Mouse (Mus musculus) hindbrain, embryonic 14.5 days (tissue): ENCODE results near the gene Fam102a. TPM values are rescaled to one million over a fixed set of nuclear protein-coding genes. Genes with fewer than 3 reads are reported as not detected.

Experiments
- ATAC-seq: fragments of 200-750 bp; cut with Nextera tagmentation; 2 replicates; pipeline ENCODE4 v1.8.0; 2017; ENCODE audit warnings: moderate number of reproducible peaks, mild to moderate bottlenecking, moderate TSS enrichment, moderate library complexity; ENCODE audit not compliant: low FRiP score
- DNase-seq: peaks from one replicate; pipeline ENCODE4 v3.0.0-alpha.2; 2015; ENCODE audit warnings: low spot score
- H3K27ac ChIP-seq: fragments of 300-500 bp; sonication (generic); 2 replicates; pipeline ENCODE4 v1.5.1; 2014; ENCODE audit warnings: mild to moderate bottlenecking, moderate library complexity
- H3K27me3 ChIP-seq: fragments of 300-500 bp; sonication (generic); 2 replicates; pipeline ENCODE4 v1.6.1; 2014; ENCODE audit warnings: mild to moderate bottlenecking, low read length, mixed read lengths; ENCODE audit not compliant: control insufficient read depth, insufficient read depth
- H3K36me3 ChIP-seq: fragments of 300-500 bp; sonication (generic); replicated peaks from 2 replicates; pipeline ENCODE4 v1.6.1; 2014; ENCODE audit not compliant: control insufficient read depth, insufficient read depth
- H3K4me1 ChIP-seq: fragments of 300-500 bp; sonication (generic); replicated peaks from 2 replicates; pipeline ENCODE4 v1.6.1; 2014; ENCODE audit warnings: antibody characterized with exemption, low read length, mixed read lengths; ENCODE audit not compliant: control insufficient read depth, insufficient read depth
- H3K4me2 ChIP-seq: fragments of 300-500 bp; sonication (generic); replicated peaks from 2 replicates; pipeline ENCODE4 v1.6.1; 2014; ENCODE audit warnings: mild to moderate bottlenecking, moderate library complexity
- H3K4me3 ChIP-seq: fragments of 300-500 bp; sonication (generic); replicated peaks from 2 replicates; pipeline ENCODE4 v1.5.1; 2014; ENCODE audit warnings: mild to moderate bottlenecking, low read length
- H3K9ac ChIP-seq: fragments of 300-500 bp; sonication (generic); 2 replicates; pipeline ENCODE4 v1.6.1; 2014
- H3K9me3 ChIP-seq: fragments of 300-500 bp; sonication (generic); 2 replicates; pipeline ENCODE4 v1.6.1; 2016; ENCODE audit warnings: low read length; ENCODE audit not compliant: control insufficient read depth
- WGBS: fragments of 180-500 bp; shearing (Covaris S2); extraction: QIAGEN DNeasy Blood & Tissue Kit; methylation state at CpG from one replicate; pipeline ENCODE4 v1.1.7; 2014; 5-methylcytosine and 5-hydroxymethylcytosine counted together
- polyA plus RNA-seq: library from polyadenylated mRNA; unstranded; fragments of >200 nt; fragmentation: Nextera tagmentation; extraction: Ambion mirVana; gene quantifications from 2 replicates; pipeline ENCODE4 v1.2.1, GENCODE M21; 2014

Gene Fam102a
- polyA plus RNA-seq, 1 experiment from 2014 or later, result 7.8 TPM

DNA sequence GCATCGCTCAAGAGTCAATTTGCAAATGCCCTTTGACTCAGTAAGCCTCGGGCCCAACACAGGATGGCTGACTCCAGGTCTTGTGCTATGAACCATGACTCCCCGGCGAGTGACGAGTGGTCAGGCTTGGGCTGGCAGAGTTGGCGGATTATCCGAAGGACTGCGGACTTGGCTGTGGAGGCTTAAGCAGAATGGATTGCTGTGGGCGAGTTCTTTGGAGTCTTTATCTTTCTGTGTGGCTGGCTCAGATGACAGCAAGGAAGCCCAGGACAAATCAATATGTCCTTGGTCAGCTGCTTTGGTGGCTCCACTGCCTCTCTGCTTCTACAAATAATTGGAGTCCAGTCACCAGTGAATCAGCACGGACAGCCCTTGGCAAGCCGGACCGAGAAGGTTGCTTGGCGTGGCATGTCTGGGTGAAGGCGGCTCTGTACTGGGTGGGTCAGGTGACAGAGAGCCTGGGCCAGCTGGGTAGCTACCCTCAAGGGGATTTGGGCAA is 7.6 kb upstream of the Fam102a start:
- Histone ChIP-seq H3K9ac (no peak overlapping the region), H3K27me3 (no peaks in the 10 kb centered on the region), H3K9me3 (no peaks in the 10 kb centered on the region), H3K4me3 (no peak overlapping the region), H3K4me1 (no peaks in the 10 kb centered on the region), H3K36me3 (no peaks in the 10 kb centered on the region), H3K27ac (no peak overlapping the region), H3K4me2 (no peak overlapping the region)
- ATAC-seq (no peak), DNase-seq (no peak)
- WGBS, result 72% methylated on average over 14 of the region's 14 CpGs

DNA sequence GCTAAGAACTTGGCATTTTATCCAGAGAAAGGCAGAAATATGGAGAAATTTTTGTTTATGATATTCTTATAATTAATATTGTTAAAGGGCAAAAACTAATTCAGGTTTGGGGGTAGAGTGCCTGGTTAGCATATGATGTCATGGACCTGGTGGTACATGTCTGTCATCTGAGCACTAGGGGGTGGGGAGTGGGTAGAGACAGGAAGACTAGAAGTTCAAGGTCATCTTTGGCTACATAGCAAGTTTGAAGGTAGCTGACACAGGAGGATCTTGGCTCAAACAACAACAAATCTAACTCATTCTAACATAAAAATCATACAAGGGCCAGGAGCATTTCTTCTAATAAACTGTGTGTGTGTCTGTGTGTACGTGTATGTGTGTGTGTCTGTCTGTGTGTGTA is 6.8 kb upstream of the Fam102a start:
- Histone ChIP-seq H3K36me3 (no peaks in the 10 kb centered on the region), H3K27me3 (no peaks in the 10 kb centered on the region), H3K9ac (no peak overlapping the region), H3K4me2 (no peak overlapping the region), H3K9me3 (no peaks in the 10 kb centered on the region), H3K27ac (no peak overlapping the region), H3K4me3 (no peak overlapping the region), H3K4me1 (no peaks in the 10 kb centered on the region)
- no peak for DNase-seq
- WGBS, result 89% methylated on average over 1 of the region's 1 CpGs
- ATAC-seq, result no peak

GRCm38 (mm10) chr2:32530479-32530878 is 4.7 kb upstream of the Fam102a start:
- WGBS, result 83% methylated on average over 2 of the region's 2 CpGs
- Histone ChIP-seq H3K27me3 (no peaks in the 10 kb centered on the region), H3K4me3 (no peak overlapping the region), H3K27ac (no peak overlapping the region), H3K9me3 (no peaks in the 10 kb centered on the region), H3K36me3 (no peaks in the 10 kb centered on the region), H3K9ac (no peak overlapping the region), H3K4me2 (no peak overlapping the region), H3K4me1 (peaks cover 8% of the 10 kb centered on the region)
- ATAC-seq (no peak), DNase-seq (no peak)

DNA sequence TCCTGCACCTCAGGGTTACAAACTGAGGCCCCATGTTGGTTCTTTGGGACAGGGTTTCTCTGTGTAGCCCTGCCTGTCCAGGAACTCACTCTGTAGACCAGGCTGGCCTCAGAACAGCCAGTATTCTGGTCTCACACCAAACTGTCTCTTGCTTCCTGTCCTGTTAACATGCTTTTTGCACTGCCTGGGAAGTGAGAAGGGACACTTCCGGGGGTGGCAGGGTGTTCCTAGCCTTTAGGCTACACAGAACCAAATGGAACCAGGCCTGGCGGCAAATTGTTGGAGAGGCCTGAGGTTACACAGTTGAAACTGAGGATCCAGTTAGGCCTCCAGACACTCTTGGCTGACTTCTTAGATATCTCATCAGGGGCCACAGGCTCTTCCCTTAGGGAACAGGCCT is 2.0 kb upstream of the Fam102a start:
- Histone ChIP-seq H3K27me3 (no peaks in the 10 kb centered on the region), H3K27ac (no peak overlapping the region), H3K9me3 (no peaks in the 10 kb centered on the region), H3K4me1 (peaks cover 31% of the 10 kb centered on the region), H3K36me3 (no peaks in the 10 kb centered on the region), H3K9ac (peak overlapping the region; percentile 73; the same call in 1 of the 2 replicates), H3K4me2 (no peak overlapping the region), H3K4me3 (no peak overlapping the region)
- DNase-seq, result no peak
- ATAC-seq, result no peak
- 95% methylated on average over 2 of the region's 2 CpGs for WGBS

GRCm38 (mm10) chr2:32534061-32534732 is 935 bp upstream of the Fam102a start:
- Histone ChIP-seq H3K27me3 (no peaks in the 10 kb centered on the region), H3K9me3 (no peaks in the 10 kb centered on the region), H3K9ac (peak overlapping the region; percentile 73), H3K27ac (peak overlapping the region; percentile 90), H3K4me3 (peak overlapping the region; percentile 94), H3K4me1 (peaks cover 41% of the 10 kb centered on the region), H3K36me3 (no peaks in the 10 kb centered on the region), H3K4me2 (peak overlapping the region; percentile 88)
- ATAC-seq (no peak), DNase-seq (peak; percentile 43)
- WGBS, result 13% methylated on average over 13 of the region's 13 CpGs

DNA sequence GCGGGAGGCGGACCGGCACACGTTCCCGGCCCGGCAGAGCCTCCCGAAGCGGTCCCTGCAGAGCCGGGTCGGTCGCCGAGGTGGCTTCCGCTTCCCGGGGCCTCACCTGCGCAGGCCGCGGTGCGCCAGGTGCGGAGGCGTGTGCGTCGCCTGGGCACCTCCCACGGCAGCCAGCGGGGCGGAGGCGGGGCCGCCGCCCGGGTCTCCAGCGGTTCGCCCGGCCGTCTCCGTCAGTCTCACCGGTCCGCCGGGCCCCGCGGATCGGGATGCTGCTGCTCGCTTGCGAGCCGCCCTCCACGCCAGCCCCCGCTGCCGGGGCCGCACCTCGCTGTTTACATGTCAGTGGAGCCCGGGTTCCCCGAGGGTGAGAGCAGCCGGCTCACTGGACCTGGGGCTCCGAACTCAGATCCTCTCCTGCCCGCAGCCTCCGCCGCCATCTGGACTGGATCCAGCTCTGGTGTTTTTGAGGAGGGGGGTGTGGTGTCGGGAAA is 414 bp downstream of the Fam102a start:
- peak overlapping the region; percentile 94 for H3K4me3 ChIP-seq
- no peaks in the 10 kb centered on the region for H3K27me3 ChIP-seq
- H3K9ac ChIP-seq, result peak overlapping the region; percentile 98
- H3K4me2 ChIP-seq, result peak overlapping the region; percentile 88
- no peaks in the 10 kb centered on the region for H3K9me3 ChIP-seq
- 0% methylated on average over 56 of the region's 56 CpGs for WGBS
- H3K4me1 ChIP-seq, result peaks cover 54% of the 10 kb centered on the region
- no peaks in the 10 kb centered on the region for H3K36me3 ChIP-seq
- H3K27ac ChIP-seq, result peak overlapping the region; percentile 93
- DNase-seq, result peak; percentile 35
- no peak; the same call in 1 of the 2 replicates for ATAC-seq

DNA sequence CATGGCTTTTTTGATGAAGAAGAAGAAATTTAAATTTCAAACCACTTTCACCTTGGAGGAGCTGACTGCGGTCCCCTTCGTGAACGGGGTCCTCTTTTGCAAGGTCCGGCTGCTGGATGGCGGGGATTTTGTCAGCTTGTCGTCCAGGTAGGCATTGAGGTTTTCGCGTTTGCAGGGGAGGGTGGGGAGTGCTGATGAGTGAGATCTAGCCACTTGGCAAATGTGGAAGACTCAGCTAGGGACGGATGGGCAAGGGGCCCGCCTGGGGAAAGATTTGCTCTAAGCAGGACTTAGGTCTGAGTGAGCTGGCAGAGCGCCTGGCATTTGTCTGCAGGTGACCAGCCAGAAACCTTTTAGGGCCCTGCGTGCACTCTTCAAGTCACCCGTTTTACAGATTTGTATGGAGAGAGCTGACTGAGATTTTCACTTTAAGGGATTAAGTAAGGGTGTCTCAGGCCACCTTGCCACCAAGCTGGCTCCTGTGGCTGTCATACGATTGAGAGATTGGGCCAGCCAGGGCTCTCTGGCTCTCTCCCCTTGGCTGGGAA is 1.0 kb downstream of the Fam102a start:
- H3K4me3 ChIP-seq, result peak overlapping the region; percentile 94
- peaks cover 56% of the 10 kb centered on the region for H3K4me1 ChIP-seq
- under 1% methylated on average over 14 of the region's 14 CpGs for WGBS
- H3K9ac ChIP-seq, result peak overlapping the region; percentile 98
- H3K27ac ChIP-seq, result peak overlapping the region; percentile 93
- ATAC-seq (no peak), DNase-seq (peak; percentile 41)
- H3K4me2 ChIP-seq, result peak overlapping the region; percentile 88
- H3K27me3 ChIP-seq, result no peaks in the 10 kb centered on the region
- no peaks in the 10 kb centered on the region for H3K36me3 ChIP-seq
- H3K9me3 ChIP-seq, result no peaks in the 10 kb centered on the region

- no peak for ATAC-seq
- H3K4me1 ChIP-seq, result peaks cover 56% of the 10 kb centered on the region
- WGBS, result 3% methylated on average over 11 of the region's 11 CpGs
Observed at GRCm38 (mm10) chr2:32536634-32537359, 1.7 kb downstream of the Fam102a start.

GRCm38 (mm10) chr2:32537360-32537905 is 2.3 kb downstream of the Fam102a start:
- 11% methylated on average over 9 of the region's 9 CpGs for WGBS
- Histone ChIP-seq H3K36me3 (no peaks in the 10 kb centered on the region), H3K4me1 (peaks cover 56% of the 10 kb centered on the region), H3K4me2 (peak overlapping the region; percentile 88), H3K9me3 (no peaks in the 10 kb centered on the region), H3K9ac (peak overlapping the region; percentile 98), H3K4me3 (peak overlapping the region; percentile 94), H3K27ac (peak overlapping the region; percentile 93), H3K27me3 (no peaks in the 10 kb centered on the region)
- no peak for ATAC-seq
- no peak for DNase-seq

More at GRCm38 (mm10) chr2:32536634-32537359, 1.7 kb downstream of the Fam102a start:
- Histone ChIP-seq H3K27ac (peak overlapping the region; percentile 93), H3K27me3 (no peaks in the 10 kb centered on the region), H3K4me3 (peak overlapping the region; percentile 94), H3K36me3 (no peaks in the 10 kb centered on the region), H3K4me2 (peak overlapping the region; percentile 88), H3K9me3 (no peaks in the 10 kb centered on the region), H3K9ac (peak overlapping the region; percentile 98)
- no peak for DNase-seq
